Mouse (Mus musculus) myocyte (in vitro differentiated cells): ENCODE results near the gene Fam216a.

ENCODE experiments used
- MAX ChIP-seq: IDR thresholded peaks from one replicate; pipeline ENCODE4 v1.6.1; 2011; ENCODE audit warnings: low read depth, mild to moderate bottlenecking, control low read depth
- MYOD1 ChIP-seq, 3 experiments: IDR thresholded peaks; one replicate each; pipeline ENCODE4 v1.6.1; 2011; ENCODE audit warnings: control low read depth in 2 of 3, low read depth in 2 of 3, mild to moderate bottlenecking in 2 of 3, moderate library complexity in 1 of 3; ENCODE audit not compliant: insufficient read length in 2 of 3, control insufficient read depth in 1 of 3
- MYOG ChIP-seq, 3 experiments: IDR thresholded peaks; one replicate each; pipeline ENCODE4 v1.6.1; 2011; ENCODE audit warnings: control low read depth in 2 of 3, low read depth in 2 of 3, mild to moderate bottlenecking in 2 of 3; ENCODE audit not compliant: insufficient read length in 2 of 3, control insufficient read depth in 1 of 3, insufficient read depth in 1 of 3
- POLR2A ChIP-seq: IDR thresholded peaks from one replicate; pipeline ENCODE4 v1.6.1; 2011; ENCODE audit warnings: low read depth, mild to moderate bottlenecking, control low read depth, moderate library complexity; ENCODE audit not compliant: insufficient read length
- REST ChIP-seq: IDR thresholded peaks from one replicate; pipeline ENCODE4 v1.6.1; 2011; ENCODE audit warnings: mild to moderate bottlenecking, control low read depth, moderate library complexity; ENCODE audit not compliant: insufficient read depth, insufficient read length
- SRF ChIP-seq: IDR thresholded peaks from one replicate; pipeline ENCODE4 v1.6.1; 2011; ENCODE audit warnings: low read depth; ENCODE audit not compliant: control insufficient read depth, insufficient read length
- TCF12 ChIP-seq: IDR thresholded peaks from one replicate; pipeline ENCODE4 v1.6.1; 2011; ENCODE audit warnings: mild to moderate bottlenecking, control low read depth; ENCODE audit not compliant: poor library complexity, insufficient read depth, severe bottlenecking
- USF1 ChIP-seq: IDR thresholded peaks from one replicate; pipeline ENCODE4 v1.6.1; 2011; ENCODE audit warnings: low read depth, mild to moderate bottlenecking, control low read depth, moderate library complexity

DNA sequence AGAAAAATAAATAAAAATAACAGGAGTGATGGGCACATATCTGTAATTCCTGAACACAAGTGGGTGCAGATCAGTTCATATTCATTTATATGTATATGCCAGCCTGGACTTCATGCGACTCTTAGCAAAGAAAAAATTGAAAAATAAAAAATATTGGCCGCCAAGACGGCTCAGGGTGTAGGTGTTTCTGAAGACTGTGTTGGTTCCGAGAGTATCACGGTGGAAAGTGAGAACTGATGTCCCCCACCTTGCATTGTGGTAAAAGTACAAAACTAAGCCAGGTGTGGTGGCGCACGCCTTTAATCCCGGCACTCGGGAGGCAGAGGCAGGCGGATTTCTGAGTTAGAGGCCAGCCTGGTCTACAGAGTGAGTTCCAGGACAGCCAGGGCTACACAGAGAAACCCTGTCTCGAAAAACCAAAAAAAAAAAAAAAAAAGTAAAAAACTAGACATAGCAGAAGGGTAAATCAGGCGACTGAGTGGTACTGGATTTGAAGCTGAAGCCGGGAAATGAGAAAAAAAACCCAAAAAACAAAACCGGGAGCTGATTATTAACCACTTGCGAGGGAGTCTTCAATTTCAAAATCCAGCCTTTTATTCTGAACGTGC lies 19.1 kb upstream of the Fam216a start:
- TF ChIP-seq POLR2A, result no peak
- no peak for TF ChIP-seq MAX
- TF ChIP-seq MYOG (IDR thresholded peaks at IDR 0.05; ENCODE audit: control insufficient read depth in 1 of 3, insufficient read depth in 1 of 3, insufficient read length in 2 of 3, low read depth in 2 of 3), result no peak
- TF ChIP-seq MYOD1 (IDR thresholded peaks at IDR 0.05; ENCODE audit: control insufficient read depth in 1 of 3, insufficient read length in 2 of 3, low read depth in 2 of 3), result no peak
- no peak for TF ChIP-seq USF1
- TF ChIP-seq SRF, result no peak
- no peak for TF ChIP-seq TCF12
- no peak for TF ChIP-seq REST
